Comparison of ENCODE assay signal across 9 mouse cellular contexts in genomic region chr12:105722657-105723056, GRCm38 (mm10). TPM values are rescaled to one million over a fixed set of nuclear protein-coding genes. Genes with fewer than 3 reads are reported as not detected.
DNase-seq lines count a peak whose midpoint lies in the region; ATAC-seq and TF ChIP-seq lines count a peak whose summit lies in the region.
"Had no signal": no experiment of that assay in that cellular context is flagged by ENCODE, and none has a peak within 500 bp of the region (broad histone marks: within the 10 kb centered on the region; RNA-seq: fewer than 3 reads in every experiment).

No protein-coding gene starts in this region.

- 3% methylated on average over 5 of the region's 5 CpGs for WGBS in forebrain, embryonic 13.5 days
- WGBS in liver, postnatal 0 days (ENCODE audit: insufficient replicate concordance): 3% methylated on average over 5 of the region's 5 CpGs

- no peaks in the 10 kb centered on the region for H3K36me3 ChIP-seq in forebrain, embryonic 13.5 days (ENCODE audit: poor library complexity, severe bottlenecking)
- no peaks in the 10 kb centered on the region for H3K36me3 ChIP-seq in liver, postnatal 0 days (replicated peaks; ENCODE audit: insufficient read depth, low read length)

- no peaks in the 10 kb centered on the region for H3K27me3 ChIP-seq in forebrain, embryonic 13.5 days
- no peaks in the 10 kb centered on the region for H3K27me3 ChIP-seq in liver, postnatal 0 days (ENCODE audit: insufficient read depth, low read length)

- no peak overlapping the region for H3K4me3 ChIP-seq in forebrain, embryonic 13.5 days
- no peak overlapping the region for H3K4me3 ChIP-seq in liver, postnatal 0 days (ENCODE audit: low read depth, low read length)
- H3K4me3 ChIP-seq: megakaryocyte, embryonic 14.5 days had no signal

- peak; percentile 86 for TF ChIP-seq CTCF in liver, postnatal 0 days (IDR thresholded peaks at IDR 0.05; ENCODE audit: low read depth)

- H3K9ac ChIP-seq in forebrain, embryonic 13.5 days: no peak overlapping the region
- H3K9ac ChIP-seq in liver, postnatal 0 days (replicated peaks): no peak overlapping the region

- TF ChIP-seq EP300 in liver, postnatal 0 days (IDR thresholded peaks at IDR 0.05; ENCODE audit: low read depth): no peak

- H3K4me2 ChIP-seq in forebrain, embryonic 13.5 days: no peak overlapping the region
- H3K4me2 ChIP-seq in liver, postnatal 0 days (ENCODE audit: low read depth, low read length): no peak overlapping the region

- peak; percentile 62 for DNase-seq in kidney, adult 9 months
- no peak for DNase-seq in kidney, postnatal 4 days
- peak; percentile 73 for DNase-seq in adipocyte (ENCODE audit: low spot score)
- no peak for DNase-seq in liver, postnatal 0 days
- peak; percentile 90 for DNase-seq in retina, embryonic 14.5 days (ENCODE audit: low spot score)
- DNase-seq in gastrocnemius, postnatal 25 days: no peak

- H3K9me3 ChIP-seq in forebrain, embryonic 13.5 days (replicated peaks): no peaks in the 10 kb centered on the region
- H3K9me3 ChIP-seq in liver, postnatal 0 days (ENCODE audit: low read length): no peaks in the 10 kb centered on the region
- H3K9me3 ChIP-seq: megakaryocyte, embryonic 14.5 days had no signal

- ATAC-seq in CD4-positive, CD25-positive, alpha-beta regulatory T cell, adult 4 months: peak; percentile 58
- peak; percentile 68 for ATAC-seq in forebrain, embryonic 13.5 days
- peak; percentile 43; the same call in 1 of the 2 replicates for ATAC-seq in liver, postnatal 0 days

- H3K27ac ChIP-seq in forebrain, embryonic 13.5 days: 0 out of 2 replicates have a peak overlapping the region, but pooled peaks have one; percentile 49
- H3K27ac ChIP-seq in liver, postnatal 0 days (ENCODE audit: low read depth): no peak overlapping the region

- H3K4me1 ChIP-seq in forebrain, embryonic 13.5 days: peaks cover 9% of the 10 kb centered on the region
- H3K4me1 ChIP-seq in liver, postnatal 0 days (ENCODE audit: insufficient read depth): 0 out of 2 replicates have a peak, but pooled peaks cover 3% of the 10 kb centered on the region

RNA-seq across cellular contexts. Expression of gene Ak7, which starts 16.9 kb away (rescaled TPM):
- under 1 TPM; 0.58 to 0.89 TPM for polyA plus RNA-seq in CD4-positive, CD25-positive, alpha-beta regulatory T cell, adult 4 months (2017; shearing (Covaris generic))
- 1.0 and 1.7 TPM in 2 replicates for polyA plus RNA-seq in forebrain, embryonic 13.5 days (2015; fragmentation: Nextera tagmentation; extraction: Ambion mirVana)
- 0.18 and 0.21 TPM in 2 replicates for polyA plus RNA-seq in liver, postnatal 0 days (2015; fragmentation: Nextera tagmentation; extraction: Ambion mirVana)
- not detected for total RNA-seq in gastrocnemius, postnatal 25 days (2021)

RNA-seq across cellular contexts. Expression of gene Atg2b, which starts 37.6 kb away (rescaled TPM):
- polyA plus RNA-seq in CD4-positive, CD25-positive, alpha-beta regulatory T cell, adult 4 months (2017; shearing (Covaris generic)): 10 to 100 TPM; 10.1 to 14.4 TPM
- 11.5 and 13.0 TPM in 2 replicates for polyA plus RNA-seq in forebrain, embryonic 13.5 days (2015; fragmentation: Nextera tagmentation; extraction: Ambion mirVana)
- 3.9 and 4.0 TPM in 2 replicates for polyA plus RNA-seq in liver, postnatal 0 days (2015; fragmentation: Nextera tagmentation; extraction: Ambion mirVana)
- total RNA-seq in gastrocnemius, postnatal 25 days (2021): 10 to 100 TPM; 13.4 to 15.1 TPM

RNA-seq across cellular contexts. Expression of gene Gskip, which starts 38.0 kb away (rescaled TPM):
- polyA plus RNA-seq in CD4-positive, CD25-positive, alpha-beta regulatory T cell, adult 4 months (2017; shearing (Covaris generic)): 10 to 100 TPM; 38.3 to 38.4 TPM
- polyA plus RNA-seq in forebrain, embryonic 13.5 days (2015; fragmentation: Nextera tagmentation; extraction: Ambion mirVana): 28.9 and 32.2 TPM in 2 replicates
- polyA plus RNA-seq in liver, postnatal 0 days (2015; fragmentation: Nextera tagmentation; extraction: Ambion mirVana): 12.1 and 16.3 TPM in 2 replicates
- total RNA-seq in gastrocnemius, postnatal 25 days (2021): 1 to 10 TPM; 3.9 to 6.0 TPM

Comparison
In these comparisons a context has a peak if more than half of its experiments do, and no peak if none do; other contexts are left out.
1. DNase-seq: peak in kidney, adult 9 months (single experiment), adipocyte (single experiment) and retina, embryonic 14.5 days (single experiment); none in kidney, postnatal 4 days (0 of 2), liver, postnatal 0 days (single experiment) and gastrocnemius, postnatal 25 days (single experiment).
2. Peak in every context shown above with its lines, with median percentiles within 50 percentile points of each other: ATAC-seq.